Mouse (Mus musculus) thymus, adult 2 months (tissue): ENCODE data around the gene 1700122O11Rik. TPM values are rescaled to one million over a fixed set of nuclear protein-coding genes. Genes with fewer than 3 reads are reported as not detected.

ENCODE experiments used
- DNase-seq: peaks from one replicate; pipeline ENCODE4 v3.0.0; 2021
- H3K27ac ChIP-seq: fragments of 200-500 bp; 2 replicates; pipeline ENCODE4 v1.5.1; 2012; ENCODE audit warnings: low read length, control low read depth; ENCODE audit not compliant: control insufficient read depth, insufficient read depth
- H3K27me3 ChIP-seq: fragments of 200-500 bp; 2 replicates; pipeline ENCODE4 v1.6.1; 2012; ENCODE audit warnings: mild to moderate bottlenecking, low read length, moderate library complexity, mixed read lengths; ENCODE audit not compliant: control insufficient read depth, insufficient read depth
- H3K36me3 ChIP-seq: fragments of 200-500 bp; 2 replicates; pipeline ENCODE4 v1.6.1; 2012; ENCODE audit warnings: mild to moderate bottlenecking, low read length, moderate library complexity; ENCODE audit not compliant: control insufficient read depth, insufficient read depth
- H3K4me1 ChIP-seq: fragments of 200-500 bp; replicated peaks from 2 replicates; pipeline ENCODE4 v1.6.1; 2012; ENCODE audit warnings: low read length; ENCODE audit not compliant: control insufficient read depth, insufficient read depth
- H3K4me3 ChIP-seq: fragments of 200-500 bp; 2 replicates; pipeline ENCODE4 v1.5.1; 2012; ENCODE audit warnings: mild to moderate bottlenecking, low read length, control low read depth, moderate library complexity; ENCODE audit not compliant: control insufficient read depth, insufficient read depth
- CTCF ChIP-seq: fragments of 200-500 bp; IDR thresholded peaks from 2 replicates; pipeline ENCODE4 v1.5.1; 2012; ENCODE audit warnings: mild to moderate bottlenecking, control low read depth, low read length, moderate library complexity, borderline replicate concordance; ENCODE audit not compliant: control insufficient read depth, poor library complexity, insufficient read depth; ENCODE audit errors: extremely low read depth
- POLR2A ChIP-seq: fragments of 200-500 bp; IDR thresholded peaks from 2 replicates; pipeline ENCODE4 v1.6.1; 2012; ENCODE audit warnings: mild to moderate bottlenecking, low read length, control low read depth, moderate library complexity; ENCODE audit not compliant: control insufficient read depth, poor library complexity, insufficient read depth; ENCODE audit errors: extremely low read depth
- WGBS: fragments of 180-500 bp; shearing (Covaris S2); methylation state at CpG from one replicate; pipeline ENCODE4 v1.1.7; 2018; 5-methylcytosine and 5-hydroxymethylcytosine counted together
- polyA plus RNA-seq: library from polyadenylated mRNA; depleted of rRNA; stranded (reverse); fragments of >200 nt; gene quantifications from 2 replicates; pipeline ENCODE4 v1.2.3, GENCODE M21; 2012; rRNA removed

Gene 1700122O11Rik
- polyA plus RNA-seq = not detected in 2 replicates

- Histone ChIP-seq H3K36me3 (no peaks in the 10 kb centered on the region), H3K4me3 (no peak within 1 kb of the TSS), H3K27me3 (no peaks in the 10 kb centered on the region), H3K27ac (no peak within 1 kb of the TSS), H3K4me1 (peaks cover 37% of the 10 kb centered on the region)
- DNase-seq = no peak
- no peak for TF ChIP-seq POLR2A
- TF ChIP-seq CTCF = no peak
- 97% methylated on average over 2 of the region's 2 CpGs for WGBS
Observed at GRCm38 (mm10) chr17:48038193-48038592, at the start of gene 1700122O11Rik. TSS of gene 1700122O11Rik (minus strand) at chr17:48038293.

DNA sequence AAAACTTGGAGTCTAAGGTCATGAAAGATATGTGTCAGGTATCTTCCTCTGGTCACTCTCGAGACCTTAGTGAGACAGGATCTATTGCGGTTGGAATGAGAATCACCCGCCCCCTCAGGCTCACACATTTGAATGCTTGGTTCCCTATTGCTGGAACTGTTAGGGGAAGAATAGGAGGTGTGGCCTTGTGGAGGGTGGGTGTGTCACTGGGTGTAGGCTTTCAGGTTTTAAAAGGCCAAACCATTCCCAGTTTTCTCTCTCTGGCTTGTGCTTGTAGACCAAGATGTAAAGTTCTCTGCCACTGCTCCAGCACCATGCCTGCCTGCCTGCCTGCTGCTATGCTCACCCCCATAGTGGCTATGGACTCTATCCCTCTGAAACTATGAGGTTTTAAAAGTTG, 42.5 kb upstream of the 1700122O11Rik start:
- TF ChIP-seq POLR2A (no peak), CTCF (no peak)

GRCm38 (mm10) chr17:48067729-48068128, 29.6 kb upstream of the 1700122O11Rik start:
- no peaks in the 10 kb centered on the region for H3K36me3 ChIP-seq
- no peak for TF ChIP-seq CTCF
- H3K27ac ChIP-seq = no peak overlapping the region
- DNase-seq = no peak
- H3K27me3 ChIP-seq = no peaks in the 10 kb centered on the region
- no peak overlapping the region for H3K4me3 ChIP-seq
- no peaks in the 10 kb centered on the region for H3K4me1 ChIP-seq
- 83% methylated on average over 5 of the region's 5 CpGs for WGBS

More for the DNA sequence above, 42.5 kb upstream of the 1700122O11Rik start:
- no peak overlapping the region for H3K4me3 ChIP-seq
- H3K27me3 ChIP-seq = no peaks in the 10 kb centered on the region
- H3K36me3 ChIP-seq = no peaks in the 10 kb centered on the region
- H3K4me1 ChIP-seq = no peaks in the 10 kb centered on the region
- no peak overlapping the region for H3K27ac ChIP-seq
- 66% methylated on average over 3 of the region's 3 CpGs for WGBS
- no peak for DNase-seq

DNA sequence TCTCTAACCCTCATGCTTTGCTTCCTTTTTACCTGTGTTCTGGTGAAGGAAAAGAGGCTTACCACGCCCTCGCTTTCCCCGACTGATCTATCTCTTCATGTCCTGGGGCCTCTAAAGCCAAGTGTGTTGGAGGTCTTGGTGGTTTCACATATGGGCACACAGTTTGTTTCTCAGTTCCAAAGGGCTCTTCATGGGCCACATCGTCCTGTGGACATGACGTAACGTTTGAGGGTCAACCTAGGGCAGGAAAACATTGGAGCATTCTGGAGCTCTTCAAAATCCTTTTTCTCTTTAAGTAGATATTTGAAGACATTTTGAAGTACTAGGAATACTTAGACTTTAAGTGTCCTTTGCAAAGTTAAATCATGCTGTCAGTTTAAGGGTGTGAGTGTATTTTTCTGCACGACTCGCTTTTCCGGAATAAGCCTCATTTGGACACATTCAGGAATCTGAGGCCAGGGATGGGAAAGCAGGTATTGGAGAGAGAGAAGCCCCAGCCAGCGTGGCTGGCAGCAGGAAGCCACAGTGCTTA, 29.1 kb upstream of the 1700122O11Rik start:
- Histone ChIP-seq H3K4me1 (no peaks in the 10 kb centered on the region), H3K27me3 (no peaks in the 10 kb centered on the region), H3K36me3 (no peaks in the 10 kb centered on the region), H3K4me3 (no peak overlapping the region), H3K27ac (no peak overlapping the region)
- 80% methylated on average over 10 of the region's 10 CpGs for WGBS
- no peak for DNase-seq
- TF ChIP-seq CTCF (no peak), POLR2A (no peak)

DNA sequence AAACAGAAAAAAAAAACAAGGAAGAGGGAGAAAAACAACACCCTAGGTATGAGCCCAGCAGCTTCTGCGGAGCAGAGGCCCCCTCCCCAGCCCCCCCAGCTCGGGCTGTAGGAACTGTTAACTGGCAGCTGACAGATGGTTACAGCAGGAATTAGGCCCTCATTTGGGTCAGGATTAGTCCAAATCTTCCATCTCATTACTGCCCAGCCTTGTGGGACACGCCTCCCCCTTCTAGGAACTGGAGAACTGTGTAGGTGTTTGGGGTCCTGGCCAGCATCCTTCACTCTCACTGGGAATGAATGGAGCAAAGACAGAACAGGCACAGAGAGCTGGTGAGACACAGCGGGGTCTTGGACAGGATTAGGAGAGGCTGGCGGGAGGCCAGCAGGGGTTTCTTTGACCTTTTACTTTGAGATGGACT, 27.0 kb upstream of the 1700122O11Rik start:
- Histone ChIP-seq H3K4me1 (no peaks in the 10 kb centered on the region), H3K27ac (no peak overlapping the region), H3K36me3 (no peaks in the 10 kb centered on the region), H3K27me3 (no peaks in the 10 kb centered on the region), H3K4me3 (no peak overlapping the region)
- WGBS = 88% methylated on average over 5 of the region's 5 CpGs
- TF ChIP-seq POLR2A (no peak), CTCF (no peak)
- DNase-seq = no peak

DNA sequence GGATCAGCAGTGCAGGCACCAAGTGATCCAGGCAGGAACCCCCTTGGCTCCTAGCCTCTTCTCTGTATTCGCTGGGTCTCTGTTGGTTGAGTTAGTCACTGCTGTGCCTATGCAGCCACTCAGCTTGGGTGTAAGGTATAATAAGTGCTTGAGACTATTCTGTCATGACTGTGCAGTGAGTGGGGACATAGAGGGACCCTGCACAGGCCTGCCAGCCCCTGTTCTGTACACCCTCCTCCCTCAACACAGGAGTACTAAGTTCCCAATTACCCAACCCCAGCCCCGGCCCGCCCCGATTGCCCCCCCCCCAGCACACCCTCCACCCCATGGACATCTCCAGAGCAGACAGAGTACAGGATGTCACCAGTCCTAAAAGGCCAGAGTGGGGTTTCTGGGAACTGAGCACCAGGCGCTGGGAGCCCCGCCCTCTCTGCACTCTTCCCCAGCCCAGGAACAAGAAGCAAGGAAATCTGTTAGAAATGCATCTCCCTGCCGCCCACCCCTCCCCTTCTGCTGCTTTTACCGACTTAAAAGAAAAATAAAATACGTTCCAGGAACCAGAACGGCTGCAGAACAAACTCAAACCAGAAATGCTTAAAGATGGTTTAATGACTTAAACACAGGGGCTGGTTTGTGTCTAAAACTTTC, 26.2 kb upstream of the 1700122O11Rik start:
- Histone ChIP-seq H3K4me1 (no peaks in the 10 kb centered on the region), H3K27ac (no peak overlapping the region), H3K36me3 (no peaks in the 10 kb centered on the region), H3K27me3 (no peaks in the 10 kb centered on the region), H3K4me3 (no peak overlapping the region)
- WGBS = 38% methylated on average over 10 of the region's 10 CpGs
- DNase-seq = no peak
- TF ChIP-seq POLR2A (no peak), CTCF (no peak)

DNA sequence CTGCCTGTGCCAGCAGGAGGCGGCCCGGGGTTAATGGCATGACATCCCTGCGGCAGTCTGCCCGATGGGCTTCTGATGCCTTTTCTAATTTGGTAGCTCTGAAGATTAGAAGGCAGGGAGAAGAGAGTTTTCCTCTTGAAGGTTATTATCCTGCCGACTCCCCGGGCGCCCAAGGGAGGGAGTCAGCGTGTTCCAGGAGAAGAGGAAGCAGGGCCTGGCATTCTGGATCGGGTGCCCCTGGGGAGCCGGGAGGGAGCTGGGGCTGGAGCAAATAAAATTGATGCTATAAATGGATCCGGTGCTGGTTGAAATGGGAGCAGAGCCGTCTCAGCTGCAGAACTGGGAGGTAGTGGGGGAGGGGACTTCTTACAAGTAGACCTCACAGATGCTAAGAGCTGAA, 19.3 kb upstream of the 1700122O11Rik start:
- Histone ChIP-seq H3K4me1 (peaks cover 8% of the 10 kb centered on the region), H3K27me3 (no peaks in the 10 kb centered on the region), H3K27ac (no peak overlapping the region), H3K36me3 (no peaks in the 10 kb centered on the region), H3K4me3 (no peak overlapping the region)
- no peak for DNase-seq
- 42% methylated on average over 12 of the region's 12 CpGs for WGBS
- TF ChIP-seq CTCF (no peak), POLR2A (no peak)
